Mouse (Mus musculus) small intestine, adult 2 months (tissue): Measurements from ENCODE around the gene Rap1gap2.

Source experiments
- CTCF ChIP-seq: fragments of 200-500 bp; IDR thresholded peaks from 2 replicates; pipeline ENCODE4 v1.5.1; 2012; ENCODE audit warnings: low read depth, mild to moderate bottlenecking, control low read depth, inconsistent platforms, low read length, moderate library complexity, mixed read lengths; ENCODE audit not compliant: insufficient replicate concordance, insufficient read length; ENCODE audit errors: extremely low read depth
- POLR2A ChIP-seq: fragments of 200-500 bp; IDR thresholded peaks from 2 replicates; pipeline ENCODE4 v1.6.1; 2012; ENCODE audit warnings: low read depth, mild to moderate bottlenecking, control low read depth, inconsistent platforms, low read length, moderate library complexity

DNA sequence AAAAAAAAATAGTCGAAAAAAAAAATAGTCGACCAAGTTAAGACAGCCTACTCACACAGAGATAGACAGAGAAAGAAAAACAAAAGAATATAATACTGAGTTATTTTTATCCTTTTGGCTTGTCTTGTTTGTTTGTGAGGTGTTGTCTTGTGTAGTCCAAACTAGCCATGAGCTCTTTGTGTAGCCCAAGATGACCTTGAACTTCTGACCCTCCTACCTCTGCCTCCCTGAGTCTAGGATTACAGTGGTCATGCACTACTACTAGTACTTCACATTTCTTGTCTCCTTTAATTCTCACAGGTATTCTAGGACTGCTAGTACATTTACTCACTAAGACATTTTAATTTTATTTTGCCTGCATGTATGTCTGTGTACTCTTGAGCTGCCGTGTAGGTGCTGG, 16.8 kb upstream of the Rap1gap2 start:
- TF ChIP-seq CTCF = no peak
- TF ChIP-seq POLR2A = no peak
